In the genomic region with DNA sequence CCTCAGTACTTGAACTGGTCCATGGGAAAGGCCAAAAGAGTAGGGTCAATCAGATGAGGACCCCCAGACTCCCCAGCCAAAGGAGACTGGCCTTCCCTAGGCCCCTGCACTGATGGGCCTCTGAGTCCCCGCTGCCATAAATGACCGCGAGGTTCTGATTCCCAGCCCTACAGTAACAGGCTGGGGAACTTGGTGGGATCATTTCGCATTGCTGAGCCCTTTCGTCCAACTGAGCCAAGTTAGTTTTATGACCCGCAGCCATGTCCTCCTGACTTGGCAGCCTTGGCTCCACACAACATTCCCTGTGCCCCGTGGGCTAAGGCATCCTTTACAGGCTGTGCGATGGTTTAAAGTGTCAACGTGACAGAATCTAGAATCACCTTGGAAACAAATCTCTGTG, we compare ENCODE assay signal across 8 mouse cellular contexts. TPM values are rescaled to one million over a fixed set of nuclear protein-coding genes. Genes with fewer than 3 reads are reported as not detected.
A peak's percentile ranks its signal among the peaks of the same experiment; 100 is the strongest.
DNase-seq lines count a peak whose midpoint lies in the region; ATAC-seq and TF ChIP-seq lines count a peak whose summit lies in the region.

No protein-coding gene starts in this region.

- no peak overlapping the region for H3K27ac ChIP-seq in forebrain, embryonic 13.5 days
- H3K27ac ChIP-seq in liver, embryonic 14.5 days: no peak overlapping the region; the same call in none of the 2 replicates

- intact Hi-C loops in gastrocnemius, postnatal 14 days (cut with DNase I; ENCODE audit: low total_unique reads): loop anchor here (5.0 kb wide), 1 partner anchor 38 kb away; no protein-coding TSS in a partner anchor

- no peaks in the 10 kb centered on the region for H3K36me3 ChIP-seq in forebrain, embryonic 13.5 days (ENCODE audit: poor library complexity, severe bottlenecking)
- H3K36me3 ChIP-seq in liver, embryonic 14.5 days (replicated peaks; ENCODE audit: control insufficient read depth, insufficient read depth, low read depth): no peaks in the 10 kb centered on the region

- 42% methylated on average over 9 of the region's 9 CpGs for WGBS in forebrain, embryonic 13.5 days
- whole genome bisulfite sequencing in liver, embryonic 14.5 days (ENCODE audit: insufficient replicate concordance): 63% methylated on average over 9 of the region's 9 CpGs

- no peak for TF ChIP-seq EP300 in liver, embryonic 14.5 days (IDR thresholded peaks at IDR 0.05; ENCODE audit: low read depth)

- peak overlapping the region; percentile 90 for H3K4me2 ChIP-seq in forebrain, embryonic 13.5 days
- H3K4me2 ChIP-seq in liver, embryonic 14.5 days (ENCODE audit: low read depth): peak overlapping the region; percentile 88

- H3K9me3 ChIP-seq in forebrain, embryonic 13.5 days (replicated peaks): no peaks in the 10 kb centered on the region
- H3K9me3 ChIP-seq in liver, embryonic 14.5 days (ENCODE audit: control insufficient read depth, low read length): no peaks in the 10 kb centered on the region

- DNase-seq in gastrocnemius, postnatal 14 days: peak; percentile 4
- DNase-seq in gastrocnemius, postnatal 4 days (ENCODE audit: low spot score in 2 of 2): no peak
- DNase-seq in 3T3-L1 (ENCODE audit: low read depth, low spot score): peak; percentile 14
- no peak for DNase-seq in liver, embryonic 14.5 days (ENCODE audit: low read depth in 3 of 3, low spot score in 3 of 3)
- DNase-seq in embryo, embryonic 11 days: no peak
- DNase-seq in adrenal gland, adult 2 months: no peak

- TF ChIP-seq CTCF in liver, embryonic 14.5 days (IDR thresholded peaks at IDR 0.05; ENCODE audit: low read depth): no peak

- H3K9ac ChIP-seq in forebrain, embryonic 13.5 days: peak overlapping the region; percentile 88
- peak overlapping the region; percentile 94 for H3K9ac ChIP-seq in liver, embryonic 14.5 days (replicated peaks)

- H3K27me3 ChIP-seq in forebrain, embryonic 13.5 days: 0 out of 2 replicates have a peak, but pooled peaks cover 4% of the 10 kb centered on the region
- no peaks in the 10 kb centered on the region for H3K27me3 ChIP-seq in liver, embryonic 14.5 days (ENCODE audit: control insufficient read depth, insufficient read depth, low read length)

- H3K4me1 ChIP-seq in forebrain, embryonic 13.5 days: peaks cover 36% of the 10 kb centered on the region
- H3K4me1 ChIP-seq in liver, embryonic 14.5 days (replicated peaks; ENCODE audit: control insufficient read depth in 2 of 2, insufficient read depth in 2 of 2, low read length in 1 of 2): peaks cover 30 to 36% of the 10 kb centered on the region in 2 experiments

- H3K4me3 ChIP-seq in forebrain, embryonic 13.5 days: peak overlapping the region; percentile 78
- H3K4me3 ChIP-seq in liver, embryonic 14.5 days (ENCODE audit: insufficient read depth in 1 of 2, low read depth in 2 of 2, low read length in 2 of 2): peak overlapping the region; percentile 78 to 89

- ATAC-seq in forebrain, embryonic 13.5 days: no peak
- ATAC-seq in liver, embryonic 14.5 days (ENCODE audit: insufficient read depth): no peak
- ATAC-seq in megakaryocyte progenitor cell, adult 5-6 weeks (replicated peaks; ENCODE audit: poor library complexity): no peak

RNA-seq across cellular contexts. Expression of a gene that starts 1.0 kb away (rescaled TPM):
- total RNA-seq in gastrocnemius, postnatal 14 days (2021): 10 to 100 TPM; 16.4 to 19.0 TPM
- 10 to 100 TPM; 28.8 to 31.7 TPM for total RNA-seq in gastrocnemius, postnatal 4 days (2021)
- polyA plus RNA-seq in forebrain, embryonic 13.5 days (2015; fragmentation: Nextera tagmentation; extraction: Ambion mirVana): 12.5 and 13.5 TPM in 2 replicates
- polyA plus RNA-seq in liver, embryonic 14.5 days (2012; rRNA removed): 9.6 and 10.9 TPM in 2 replicates
- polyA plus RNA-seq in liver, embryonic 14.5 days (2014; fragmentation: Nextera tagmentation; extraction: Ambion mirVana): 10.2 and 12.6 TPM in 2 replicates
- 10 to 100 TPM; 52.9 to 58.3 TPM for total RNA-seq in adrenal gland, adult 2 months (2021)
- polyA plus RNA-seq in adrenal gland, adult 2 months (2012; rRNA removed): 54.8 and 62.0 TPM in 2 replicates
- 79.4 and 85.9 TPM in 2 replicates for total RNA-seq in megakaryocyte progenitor cell, adult 5-6 weeks (2015)
- 23.2 and 26.7 TPM in 2 replicates for total RNA-seq in megakaryocyte progenitor cell, adult 5-6 weeks (2017)

RNA-seq across cellular contexts. Expression of a gene that starts 1.1 kb away (rescaled TPM):
- 10 to 100 TPM; 24.2 to 25.3 TPM for total RNA-seq in gastrocnemius, postnatal 14 days (2021)
- total RNA-seq in gastrocnemius, postnatal 4 days (2021): 10 to 100 TPM; 28.9 to 32.6 TPM
- polyA plus RNA-seq in forebrain, embryonic 13.5 days (2015; fragmentation: Nextera tagmentation; extraction: Ambion mirVana): 81.2 and 87.7 TPM in 2 replicates
- 13.0 and 18.6 TPM in 2 replicates for polyA plus RNA-seq in liver, embryonic 14.5 days (2012; rRNA removed)
- polyA plus RNA-seq in liver, embryonic 14.5 days (2014; fragmentation: Nextera tagmentation; extraction: Ambion mirVana): 23.6 and 28.4 TPM in 2 replicates
- 10 to 100 TPM; 24.0 to 28.3 TPM for total RNA-seq in adrenal gland, adult 2 months (2021)
- 15.9 and 16.5 TPM in 2 replicates for polyA plus RNA-seq in adrenal gland, adult 2 months (2012; rRNA removed)
- 35.9 and 43.6 TPM in 2 replicates for total RNA-seq in megakaryocyte progenitor cell, adult 5-6 weeks (2015)
- total RNA-seq in megakaryocyte progenitor cell, adult 5-6 weeks (2017): 45.4 and 48.0 TPM in 2 replicates

Comparison
In these comparisons a context has a peak if more than half of its experiments do, and no peak if none do; other contexts are left out.
1. DNase-seq: peak in gastrocnemius, postnatal 14 days (single experiment) and 3T3-L1 (single experiment); none in gastrocnemius, postnatal 4 days (0 of 2), liver, embryonic 14.5 days (0 of 3), embryo, embryonic 11 days (single experiment) and adrenal gland, adult 2 months (single experiment).